Mouse (Mus musculus) frontal cortex, postnatal 36 days (tissue): ENCODE results near the gene Zdhhc9.
A peak's percentile ranks its signal among the peaks of the same experiment; 100 is the strongest.

Experiments used
- DNase-seq, 2 experiments: peaks; one replicate each; pipeline ENCODE4 v3.0.0; 2022; ENCODE audit warnings: low spot score in 2 of 2

Gene Zdhhc9

DNA sequence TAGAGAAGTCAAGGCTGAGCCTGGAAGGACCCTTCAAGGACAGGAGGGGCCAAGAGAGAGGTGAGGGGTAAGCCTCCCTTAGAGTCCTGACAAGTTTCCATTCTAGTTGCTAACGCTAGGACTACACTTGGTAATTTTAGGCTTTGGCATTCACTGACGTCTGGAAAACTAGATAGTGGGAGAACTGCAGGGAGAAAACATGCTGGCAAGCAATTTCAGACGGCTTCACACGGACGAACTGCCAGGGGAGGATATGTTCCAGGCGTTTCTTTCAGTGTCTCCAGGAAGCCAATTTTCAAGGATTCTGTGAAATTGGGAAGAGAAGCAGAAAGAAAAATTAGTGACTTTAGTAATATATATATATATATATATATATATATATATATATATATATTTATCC is 26.8 kb downstream of the Zdhhc9 start:
- DNase-seq, result peak in 1 of 2 experiments; percentile 10

DNA sequence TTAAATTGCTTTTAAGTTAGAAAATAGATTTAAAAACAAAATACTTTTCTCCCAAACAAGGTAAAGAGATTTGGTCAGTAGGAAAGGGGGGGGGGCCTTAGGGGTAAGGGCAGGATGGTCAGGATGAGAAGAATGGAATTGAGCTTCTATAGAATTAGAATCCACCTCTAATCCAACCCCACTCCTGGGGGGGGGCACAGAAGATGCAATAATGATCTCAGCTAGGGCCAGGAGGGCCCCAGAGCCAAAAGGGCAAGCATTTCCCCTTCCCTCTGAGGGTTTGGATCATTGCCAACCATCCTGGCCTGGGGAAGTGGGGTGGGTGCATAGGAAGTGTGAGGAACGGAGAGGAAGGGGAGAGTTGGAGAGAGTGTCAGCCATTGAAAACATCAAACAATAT is 38.3 kb downstream of the Zdhhc9 start:
- DNase-seq, result no peak

DNA sequence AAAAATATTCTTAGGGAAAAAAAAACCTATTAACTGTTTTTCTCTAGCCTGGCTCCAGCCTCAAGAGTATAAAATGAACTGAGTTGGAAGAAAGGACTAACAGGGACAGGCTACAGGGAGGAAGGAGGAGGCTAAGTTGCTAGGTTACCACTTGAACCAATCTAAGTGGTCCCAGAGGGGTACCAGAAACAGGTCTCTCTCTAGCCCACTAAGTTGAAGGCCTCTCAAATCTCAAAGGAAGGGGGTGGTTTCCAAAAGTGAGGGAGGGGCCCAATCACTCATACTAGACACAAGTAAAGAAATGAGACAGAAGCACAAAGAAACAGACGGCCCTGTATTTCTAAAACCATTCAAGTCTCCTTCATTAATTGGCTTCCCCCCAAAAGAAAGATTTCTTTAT is 38.8 kb downstream of the Zdhhc9 start:
- DNase-seq, result no peak

DNA sequence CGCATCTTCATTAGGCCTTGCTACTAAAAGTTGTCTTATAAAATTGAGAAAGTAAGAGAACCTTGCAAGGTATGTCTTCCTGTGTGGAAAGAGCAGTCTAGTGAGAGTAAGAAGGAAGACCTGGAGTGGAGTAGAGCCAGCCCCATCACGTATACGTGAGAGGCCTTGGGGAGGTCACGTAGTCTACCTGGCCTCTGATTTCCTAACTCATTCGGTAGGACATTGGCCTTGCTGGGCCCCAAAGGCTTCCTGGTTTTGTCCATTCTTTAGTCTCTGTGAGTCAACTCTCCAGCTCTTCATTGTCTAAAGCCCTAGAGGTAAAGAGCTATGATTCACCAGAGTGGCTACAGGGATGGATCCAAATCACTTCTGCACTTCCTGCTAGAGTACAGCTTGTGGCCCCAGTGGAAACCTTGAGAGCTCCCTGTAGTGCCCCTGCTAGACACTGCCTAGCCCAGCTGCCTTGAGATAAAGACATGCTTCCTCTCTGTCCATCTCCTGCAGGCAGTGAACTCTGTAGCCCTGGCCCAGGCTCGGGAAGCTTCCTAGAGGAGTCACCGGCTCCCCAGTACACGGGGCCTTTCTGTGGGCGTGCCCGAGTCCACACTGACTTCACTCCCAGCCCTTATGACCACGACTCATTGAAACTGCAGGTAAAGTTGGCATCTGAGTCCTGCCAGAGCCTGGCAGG is 50.3 kb downstream of the Zdhhc9 start:
- DNase-seq, result no peak

DNA sequence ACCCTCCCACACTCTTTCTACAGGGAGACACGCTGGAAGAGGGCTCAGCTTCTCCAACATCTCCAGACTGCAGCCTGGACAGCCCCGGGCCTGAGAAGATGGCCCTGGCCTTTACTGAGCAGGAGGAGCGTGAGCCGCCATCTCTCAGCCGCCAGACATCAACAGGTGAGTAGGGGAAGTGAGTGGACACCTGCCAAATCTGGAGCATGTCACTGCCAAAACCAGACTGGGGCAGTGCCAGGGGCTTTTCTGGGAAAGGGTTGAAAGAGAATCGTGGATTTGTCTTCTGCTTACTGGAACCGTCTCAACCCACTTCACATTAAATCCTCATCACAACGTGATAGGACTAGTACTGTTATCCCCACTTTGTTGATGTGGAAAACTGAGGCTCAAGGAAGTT is 51.3 kb downstream of the Zdhhc9 start:
- DNase-seq, result no peak

DNA sequence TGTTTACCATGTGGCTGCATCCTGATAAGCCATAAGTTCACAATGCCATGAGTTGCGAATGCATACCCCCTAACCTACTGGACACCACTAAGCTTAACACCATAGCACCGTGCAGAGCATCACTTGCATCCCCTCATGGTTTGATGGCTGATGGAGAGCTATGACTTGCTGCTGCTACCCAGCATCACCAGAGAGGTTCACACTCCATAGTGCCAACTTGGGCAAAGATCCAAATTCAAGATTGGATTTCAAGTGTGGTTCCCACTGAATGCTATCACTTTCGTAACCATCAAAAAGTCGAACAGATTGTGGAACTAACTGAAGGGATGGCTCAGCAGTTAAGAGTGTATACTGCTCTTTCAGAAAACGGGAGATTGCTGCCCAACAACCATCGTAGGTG is 53.2 kb downstream of the Zdhhc9 start:
- no peak for DNase-seq

DNA sequence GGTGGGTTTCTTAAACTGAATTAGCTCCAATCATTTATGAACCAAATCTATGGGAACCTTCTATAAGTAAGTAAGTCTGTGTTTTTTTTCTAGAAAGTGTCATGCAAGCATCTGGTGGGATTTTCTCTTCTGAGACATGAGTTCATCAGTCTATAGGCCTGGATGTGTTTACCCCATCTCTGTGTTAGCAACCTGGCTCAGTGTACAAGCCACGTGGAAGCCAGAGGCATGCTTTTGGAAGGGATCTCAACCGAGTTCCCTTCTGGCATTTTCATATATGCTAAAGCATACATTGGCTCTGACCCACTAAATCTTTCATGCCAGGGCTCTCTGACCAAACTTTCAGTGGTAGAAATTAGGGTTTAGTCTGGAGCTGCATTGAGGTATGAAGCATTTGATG is 54.7 kb downstream of the Zdhhc9 start:
- no peak for DNase-seq

DNA sequence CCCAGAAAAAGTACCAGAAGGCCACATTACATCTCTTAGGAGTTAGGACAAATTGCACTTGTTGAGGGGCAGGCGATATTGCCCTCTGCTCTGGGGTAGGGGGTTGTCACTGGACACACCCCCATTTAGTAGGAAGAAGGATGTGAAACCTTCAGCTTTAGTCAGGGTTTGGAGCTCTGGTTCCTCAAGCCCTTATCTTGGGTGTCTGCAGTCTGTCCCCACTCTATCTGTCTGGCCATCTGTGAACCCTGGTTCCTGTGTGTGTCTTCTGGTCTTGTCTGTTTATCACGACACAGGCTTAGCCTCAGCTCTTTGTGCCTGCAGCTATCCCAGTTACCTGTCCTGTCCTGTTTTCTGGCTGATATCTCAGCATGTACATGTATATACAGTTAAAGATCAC is 55.3 kb downstream of the Zdhhc9 start:
- DNase-seq, result no peak

DNA sequence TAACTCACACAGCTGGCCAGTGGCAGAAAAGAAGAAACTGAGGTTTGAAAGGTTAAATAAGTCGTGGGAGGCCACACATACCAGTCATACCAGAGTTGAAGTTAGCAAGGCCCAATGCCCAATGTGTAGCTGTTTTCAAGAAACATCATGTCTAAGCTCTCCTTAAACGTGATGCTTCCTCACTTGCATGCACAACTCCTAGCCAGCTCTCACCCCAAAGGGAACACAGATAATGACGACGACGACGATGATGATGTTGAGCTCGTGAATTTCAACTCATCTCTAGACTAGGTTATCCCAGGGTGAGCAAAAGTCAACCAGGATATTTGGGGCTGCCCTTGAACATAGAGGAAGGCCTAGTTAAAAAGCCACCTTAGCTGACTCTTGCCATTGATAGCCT is 56.6 kb downstream of the Zdhhc9 start:
- no peak for DNase-seq

DNA sequence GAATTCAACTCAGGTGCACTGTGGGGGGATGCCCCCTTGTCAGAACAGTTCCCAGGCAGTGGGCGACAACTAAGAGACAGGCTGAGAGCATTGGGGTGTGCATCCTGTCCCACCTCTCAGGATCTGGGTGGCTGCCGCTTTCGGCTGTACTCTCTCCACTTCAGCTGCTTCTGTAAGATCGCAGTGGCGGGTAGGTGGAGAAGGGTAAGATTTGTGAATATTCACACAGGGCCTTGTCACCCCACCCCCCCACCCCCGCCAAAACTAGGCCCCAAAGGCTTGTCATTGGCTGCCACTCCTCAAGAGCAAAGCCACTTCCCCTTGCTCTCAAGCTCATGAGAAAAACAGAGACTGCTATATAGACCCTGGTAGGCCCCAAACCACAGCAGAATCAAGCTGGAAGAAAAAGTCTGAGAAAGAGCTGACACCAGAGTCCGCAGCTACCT is 60.9 kb downstream of the Zdhhc9 start:
- no peak for DNase-seq

DNA sequence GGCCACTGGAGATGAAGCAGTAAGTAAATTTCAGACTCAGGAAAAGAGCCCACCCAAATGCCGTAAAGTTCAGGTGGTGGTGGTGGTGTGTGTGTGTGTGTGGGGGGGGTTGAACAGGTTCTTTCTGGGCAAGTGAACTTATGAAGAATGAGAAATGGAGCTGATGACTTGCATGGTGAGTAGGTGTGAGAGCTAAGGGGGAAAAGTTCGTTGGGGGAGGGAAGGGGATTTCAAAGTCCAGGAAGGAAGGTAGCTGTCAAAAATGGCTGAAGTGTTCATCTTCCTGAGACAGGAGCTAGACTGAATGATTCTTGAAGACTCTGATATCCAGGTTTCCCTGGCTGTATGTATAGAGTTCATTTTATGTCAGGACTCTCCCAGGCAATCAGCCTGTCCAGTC is 61.5 kb downstream of the Zdhhc9 start:
- no peak for DNase-seq

DNA sequence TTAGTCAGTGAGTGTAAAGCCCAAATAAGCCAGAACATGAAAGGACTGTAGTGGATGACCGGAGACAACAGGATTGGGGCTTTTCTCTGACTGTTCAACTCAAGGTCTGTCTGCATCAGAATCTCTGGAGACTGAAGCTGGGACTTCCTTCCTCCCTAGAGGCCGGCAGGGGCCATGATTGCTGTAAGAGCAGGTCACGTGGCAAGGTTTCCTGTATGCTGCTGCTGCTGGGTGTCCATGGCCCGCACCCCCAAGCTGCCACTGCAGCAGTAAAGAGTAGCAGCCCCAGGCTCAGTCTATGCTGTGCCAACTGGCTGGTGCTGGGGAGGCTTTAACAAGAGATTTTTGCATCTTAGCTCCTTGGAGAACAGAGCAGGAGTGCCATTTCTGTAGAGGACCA is 62.4 kb downstream of the Zdhhc9 start, which contains the start of gene Sash3:
Sash3 (plus strand) TSS at position 175 of the 400 bp plus-strand sequence.
- DNase-seq, result no peak

DNA sequence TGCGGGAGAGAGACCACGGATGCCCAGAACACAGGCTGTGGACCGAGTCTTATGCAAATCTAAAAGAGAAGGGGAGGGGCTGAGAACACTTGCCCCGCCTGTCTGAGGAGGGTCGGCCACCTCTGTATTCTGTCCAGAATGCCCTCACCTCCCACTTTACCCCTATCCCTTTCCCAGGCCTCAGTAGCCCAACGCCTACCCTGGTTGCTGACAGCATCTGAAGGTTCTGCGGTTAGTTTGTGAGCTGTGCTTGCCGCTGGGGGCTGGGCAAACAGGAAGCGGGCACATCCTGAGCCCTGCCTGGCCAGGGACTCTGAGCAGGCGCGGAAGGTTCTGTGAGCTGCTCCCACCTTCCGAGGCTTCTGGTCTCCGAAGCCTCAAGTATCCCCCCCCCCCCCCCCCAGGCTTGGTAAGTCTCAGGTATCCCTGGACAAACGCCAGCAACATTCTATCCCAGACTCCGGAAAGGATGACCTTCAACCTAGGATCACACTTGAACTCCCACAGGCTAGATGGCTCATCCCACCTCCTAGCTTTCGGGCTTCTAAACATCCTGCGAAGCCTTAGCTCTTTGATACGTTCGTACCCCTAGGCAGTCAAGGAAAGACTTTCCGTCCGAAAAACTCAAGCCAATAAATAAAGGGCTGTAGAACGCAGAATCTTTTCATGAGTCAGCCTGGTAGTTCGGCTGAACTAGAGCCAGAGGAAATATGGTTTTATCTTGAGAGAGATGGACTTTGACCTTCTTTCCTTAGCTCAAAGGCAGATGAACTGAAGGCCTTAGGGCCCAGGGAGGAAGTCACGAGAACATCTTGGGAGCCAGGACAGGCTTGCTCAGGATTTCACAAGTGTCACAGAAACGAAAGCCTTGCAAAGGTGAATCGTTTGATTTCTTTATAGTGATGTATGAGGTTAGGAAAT is 65.0 kb downstream of the Zdhhc9 start:
- no peak for DNase-seq

DNA sequence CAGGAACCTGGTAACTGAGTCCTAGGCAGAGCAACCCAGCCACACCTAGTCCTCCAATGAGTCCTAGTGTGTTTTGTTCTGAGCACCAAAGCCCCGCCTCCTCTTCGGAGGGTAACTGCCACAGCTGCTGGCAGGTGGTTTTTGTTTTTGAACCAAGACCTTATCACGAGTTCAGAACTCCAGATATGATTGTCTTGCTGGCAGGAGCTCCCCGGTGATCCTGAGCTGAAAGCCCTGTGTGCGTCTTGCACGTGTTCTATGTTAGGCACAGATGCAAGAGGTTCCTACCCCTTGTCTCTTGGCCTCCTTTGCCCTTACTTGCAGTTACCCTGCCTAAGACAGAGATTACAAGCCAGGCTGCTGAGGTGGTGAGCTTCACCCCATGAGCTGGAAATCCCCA is 67.2 kb downstream of the Zdhhc9 start:
- no peak for DNase-seq

DNA sequence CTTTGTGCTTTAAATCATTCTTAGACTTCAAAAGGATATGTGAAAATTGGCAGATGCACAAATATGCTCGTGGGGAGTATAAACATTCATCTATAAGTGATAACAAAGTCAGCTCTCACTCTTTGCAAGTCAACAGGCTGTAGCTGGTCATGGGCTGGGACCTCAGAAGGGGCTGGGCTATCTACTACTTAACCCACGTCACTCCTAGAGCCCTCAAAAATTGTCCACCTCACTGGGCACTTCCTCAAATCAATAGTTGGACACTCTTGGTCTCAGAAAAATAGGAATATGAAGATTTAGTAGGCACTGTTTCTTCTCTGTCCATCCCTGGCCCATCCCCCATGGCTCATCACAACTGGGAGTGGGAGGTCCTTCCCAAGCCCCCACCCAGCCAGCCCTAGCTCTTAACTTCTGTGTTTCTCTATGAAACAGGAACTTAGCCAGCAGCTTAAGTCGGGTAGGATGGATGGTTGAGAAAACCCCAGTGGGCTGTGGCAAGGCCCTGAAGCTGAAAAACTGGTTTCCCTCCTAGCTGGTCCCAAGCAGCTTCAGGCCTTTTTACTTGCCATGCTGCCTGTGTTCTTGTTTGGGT is 68.3 kb downstream of the Zdhhc9 start:
- no peak for DNase-seq

DNA sequence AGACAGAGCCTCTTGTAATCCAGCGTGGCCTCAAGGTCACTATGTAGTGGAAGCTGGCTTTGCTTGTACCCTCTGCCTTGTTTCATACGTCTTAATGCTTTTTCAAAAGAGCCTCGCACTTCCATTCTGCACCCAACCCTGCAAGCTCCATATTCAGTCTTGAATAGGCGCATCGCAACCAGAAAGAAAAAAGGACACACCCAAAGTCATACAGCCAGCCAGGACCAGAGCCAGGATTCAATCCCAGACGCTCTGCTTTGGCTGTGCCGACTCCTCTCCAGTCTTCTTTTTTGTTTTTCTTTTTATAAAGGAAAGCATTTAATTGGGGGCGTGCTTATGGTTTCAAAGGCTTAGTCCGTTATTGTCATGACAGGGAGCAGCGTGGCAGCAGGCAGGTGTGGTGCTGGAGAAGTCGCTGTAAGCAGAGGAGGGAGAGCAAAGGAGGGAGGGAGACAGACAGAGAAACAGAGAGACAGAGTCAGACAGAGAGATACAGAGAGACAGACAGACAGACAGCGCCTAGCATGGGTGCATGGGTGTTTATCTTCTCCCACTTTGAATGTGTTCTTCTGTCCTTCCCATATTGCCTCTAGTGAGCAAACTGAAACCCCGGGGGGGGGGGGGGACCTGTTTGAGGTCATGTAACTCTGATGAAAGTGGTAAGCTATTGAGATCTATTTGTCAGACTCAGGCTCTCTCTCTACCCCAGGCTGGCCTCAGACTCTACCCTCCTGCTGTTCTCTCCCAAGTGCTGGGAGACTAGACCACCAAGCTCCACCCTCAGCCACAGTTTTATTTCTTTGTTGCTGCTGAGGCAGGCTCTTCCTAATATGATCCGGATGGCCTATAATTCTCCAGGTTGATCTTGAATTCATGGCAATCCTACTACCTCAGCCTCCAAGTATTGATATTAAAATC is 69.1 kb downstream of the Zdhhc9 start:
- DNase-seq, result no peak

DNA sequence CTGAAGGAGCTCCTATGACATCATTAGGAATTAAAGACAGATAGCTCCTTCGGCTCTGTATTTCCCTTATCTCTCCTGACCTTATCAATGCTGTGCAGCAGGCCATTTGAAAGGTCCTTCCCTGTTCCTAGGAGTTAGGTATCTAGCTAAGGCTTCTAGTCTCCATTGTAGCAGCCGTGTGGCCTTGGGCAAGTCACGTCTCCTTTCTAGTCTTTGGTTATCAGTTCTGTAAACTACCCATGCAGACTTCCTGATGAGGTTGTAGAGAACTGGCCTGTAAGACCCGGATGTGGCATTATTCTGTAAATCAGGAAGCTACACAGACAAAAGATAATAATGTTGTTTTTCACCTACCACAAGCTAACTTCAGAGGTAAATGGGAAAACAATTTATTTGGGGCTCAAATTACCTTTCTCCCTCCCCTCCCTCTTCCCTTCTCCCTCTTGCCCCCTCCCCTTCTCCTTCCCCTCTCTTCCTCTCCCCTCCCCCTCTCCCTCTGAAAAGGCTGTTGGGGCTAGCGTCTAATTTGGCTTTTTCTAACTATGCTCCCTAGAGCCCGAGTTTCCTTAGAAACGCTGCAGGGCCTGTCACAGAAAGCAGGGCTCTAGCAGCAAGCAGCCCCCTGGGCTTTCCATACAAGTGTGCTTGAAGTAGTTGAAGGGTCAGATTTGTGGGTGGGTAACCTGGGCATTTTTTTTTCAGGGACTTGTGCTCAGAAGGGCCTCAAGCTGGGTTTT is 70.0 kb downstream of the Zdhhc9 start:
- DNase-seq, result no peak

DNA sequence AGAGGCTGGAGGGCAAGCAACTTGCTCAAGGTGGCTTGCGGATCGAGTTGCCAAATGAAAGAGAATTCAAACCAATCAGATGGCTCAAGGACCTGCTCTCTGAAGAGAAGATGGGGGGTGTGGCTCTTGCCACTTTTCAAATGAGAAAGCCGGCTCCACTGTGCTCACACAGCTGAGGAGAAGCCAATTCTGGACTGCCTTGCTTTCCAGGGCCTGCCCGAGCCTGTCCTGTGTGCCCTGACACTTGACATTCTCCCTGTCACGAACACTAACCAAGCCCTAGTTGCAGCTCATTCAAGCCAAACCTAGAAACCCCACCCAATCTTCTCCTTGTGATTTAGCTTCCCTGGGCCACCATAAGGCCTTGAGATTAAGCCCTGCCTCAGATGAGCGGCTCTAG is 70.7 kb downstream of the Zdhhc9 start:
- no peak for DNase-seq

DNA sequence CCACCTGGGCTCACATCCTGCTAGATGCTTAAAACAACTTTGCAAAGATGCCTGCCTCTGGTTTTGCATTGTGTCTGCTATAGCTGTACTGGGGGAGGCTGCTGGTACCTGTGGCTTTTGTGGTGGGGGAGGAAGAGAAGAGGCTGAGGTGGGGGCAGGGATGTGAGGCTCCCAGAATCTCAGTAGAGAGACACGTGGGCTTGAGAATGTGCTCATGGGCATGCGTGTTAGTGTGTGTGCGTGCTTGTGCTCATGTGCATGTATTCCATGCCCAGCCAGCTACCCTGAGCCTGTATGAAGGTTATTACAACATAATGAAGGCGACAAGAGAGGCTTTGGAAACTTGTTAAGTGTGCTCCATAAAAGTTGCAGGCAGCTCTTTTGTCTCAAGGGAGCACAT is 71.7 kb downstream of the Zdhhc9 start:
- no peak for DNase-seq

DNA sequence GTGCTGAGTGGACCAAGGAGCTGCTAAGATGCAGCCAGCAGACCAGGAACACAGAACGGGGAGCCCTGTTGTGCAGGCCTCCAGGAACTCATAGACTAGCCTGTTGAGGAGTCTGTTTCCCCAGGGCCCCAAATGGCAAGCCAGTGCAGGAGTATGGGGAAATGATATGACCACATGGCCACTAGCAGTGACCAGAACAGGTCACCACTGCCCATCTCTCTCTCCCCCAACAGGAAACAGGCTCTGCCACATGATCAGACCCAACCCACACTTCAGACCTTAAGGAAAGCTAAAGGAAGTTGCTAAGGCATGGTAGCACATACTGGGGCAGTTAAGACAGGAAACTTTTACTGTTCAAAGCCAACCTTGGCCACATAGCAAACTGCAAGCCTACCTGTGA is 79.5 kb downstream of the Zdhhc9 start:
- DNase-seq, result no peak
